Mouse (Mus musculus) retina, postnatal 7 days (tissue): ENCODE results near the gene Ctnnbl1.

Source experiments
- DNase-seq: peaks from one replicate; pipeline ENCODE4 v3.0.0-alpha.2; 2012; ENCODE audit warnings: low read depth, low spot score

Gene Ctnnbl1

DNA sequence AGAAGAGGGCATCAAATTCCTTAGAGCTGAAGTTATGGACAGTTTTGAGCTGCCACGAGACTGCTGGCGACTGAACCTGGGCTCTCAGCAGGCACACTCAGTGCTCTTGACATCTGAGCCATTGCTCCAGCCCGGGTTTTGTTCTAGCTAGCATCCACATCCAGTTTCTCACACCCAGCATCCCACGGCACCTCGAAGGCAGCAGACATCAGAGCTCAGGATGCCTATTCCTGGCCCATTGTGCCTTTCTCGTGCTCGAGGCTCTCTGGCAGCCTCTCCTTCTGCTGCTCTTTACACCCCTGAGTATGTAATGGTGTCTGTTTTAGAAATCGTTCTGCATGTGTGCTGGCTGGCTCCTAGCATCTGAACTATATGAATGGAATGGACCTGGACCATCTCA is 13.3 kb downstream of the Ctnnbl1 start:
- DNase-seq = no peak

- peak; percentile 17 for DNase-seq
Observed at GRCm38 (mm10) chr2:157750926-157751588, 13.9 kb downstream of the Ctnnbl1 start.

- peak; percentile 40 for DNase-seq
Observed at GRCm38 (mm10) chr2:157751589-157752373, 14.6 kb downstream of the Ctnnbl1 start.

DNA sequence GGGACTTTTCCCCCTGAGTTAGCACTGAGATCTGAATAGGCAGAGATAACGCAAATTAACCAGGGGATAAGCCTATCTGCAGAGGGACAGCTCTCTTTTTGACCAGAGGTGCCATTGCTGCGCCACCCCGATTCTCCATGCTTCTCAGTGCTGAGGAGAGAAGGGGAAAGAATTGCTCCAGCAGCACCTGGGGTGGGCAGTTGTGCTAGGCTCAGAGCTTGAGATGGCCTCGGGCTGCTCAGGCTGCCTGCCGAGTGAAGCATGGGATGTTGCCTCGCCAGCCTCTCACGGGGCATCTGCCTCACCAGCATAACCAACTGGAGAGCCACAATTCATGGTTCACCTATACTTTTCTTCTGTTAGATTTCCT is 15.2 kb downstream of the Ctnnbl1 start:
- no peak for DNase-seq

DNA sequence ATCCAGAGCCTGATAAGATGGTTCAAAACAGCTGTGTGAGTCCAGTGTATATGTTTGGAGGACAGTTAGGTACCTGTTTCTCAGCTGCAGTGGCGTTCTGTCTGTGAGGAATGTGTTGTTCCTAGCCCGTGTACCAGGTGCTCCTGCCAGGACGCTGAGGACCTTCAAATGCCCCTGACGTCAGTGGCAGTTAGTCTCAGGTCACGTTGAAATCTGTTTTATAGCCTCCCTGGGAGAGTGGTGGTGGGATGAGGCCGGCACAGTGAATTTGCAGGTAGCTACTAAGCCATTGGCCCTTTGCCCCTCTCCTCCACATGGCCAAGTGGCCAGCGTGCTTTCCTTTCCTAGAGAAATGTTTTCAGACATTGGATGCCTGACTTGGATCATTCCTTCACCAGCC is 18.6 kb downstream of the Ctnnbl1 start:
- no peak for DNase-seq

DNA sequence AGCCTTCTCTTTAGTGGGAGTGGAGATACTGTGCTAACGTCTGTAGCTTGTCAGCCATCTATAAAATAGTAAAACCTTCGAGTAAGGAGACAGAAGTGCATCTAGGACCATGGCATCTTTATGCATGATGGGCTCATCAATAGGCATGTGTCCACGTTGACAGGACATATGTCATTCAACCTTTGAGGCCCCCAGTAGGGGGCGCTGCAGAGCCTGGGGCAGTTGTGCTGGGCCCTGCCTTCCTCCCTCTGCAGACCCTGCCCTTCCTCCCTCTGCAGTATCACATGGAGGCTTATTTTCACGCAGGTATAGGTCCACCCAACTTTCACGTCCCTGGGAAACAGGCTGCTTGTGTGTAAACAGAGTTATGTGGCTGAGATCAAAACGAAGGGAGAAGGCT is 19.0 kb downstream of the Ctnnbl1 start:
- DNase-seq = no peak

DNA sequence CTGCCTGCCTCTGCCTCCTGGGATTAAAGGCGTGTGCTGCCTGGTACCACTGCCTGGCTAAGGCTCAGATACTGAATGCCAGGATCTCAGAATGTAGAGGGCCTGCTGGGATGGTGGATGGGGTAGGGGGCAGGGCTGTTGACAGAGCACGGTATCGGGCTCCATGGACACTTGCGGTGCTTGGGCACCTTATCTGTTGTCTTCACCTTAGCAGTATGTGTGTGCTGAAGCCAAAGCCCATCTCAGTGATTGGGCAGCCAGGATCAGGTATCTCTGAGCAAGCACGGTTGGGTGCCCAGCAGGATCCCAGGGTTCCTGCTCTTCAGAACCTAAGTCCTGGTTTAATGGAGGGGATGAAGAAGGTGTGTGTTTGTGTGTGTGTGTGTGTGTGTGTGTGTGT is 21.2 kb downstream of the Ctnnbl1 start:
- no peak for DNase-seq

DNA sequence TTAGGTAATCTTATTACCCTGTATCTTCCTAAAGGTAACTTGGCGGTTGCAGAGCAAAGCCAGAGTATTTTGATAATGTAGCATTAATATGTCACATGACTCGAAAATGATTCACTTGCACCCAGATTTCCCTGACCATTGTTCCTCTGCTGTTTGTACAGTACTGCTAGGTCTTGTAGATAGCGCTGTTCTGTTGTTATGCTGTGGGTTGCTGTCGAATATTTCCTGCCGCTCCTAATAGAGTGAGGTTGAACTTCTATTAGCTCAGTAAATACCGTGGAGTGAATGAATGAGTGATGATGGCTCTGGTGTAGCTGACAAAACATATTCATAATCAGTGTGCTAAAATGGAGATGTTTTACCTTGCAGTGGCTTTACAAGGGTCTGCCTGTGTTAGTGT is 22.5 kb downstream of the Ctnnbl1 start:
- DNase-seq = no peak

GRCm38 (mm10) chr2:157762903-157763302 is 25.7 kb downstream of the Ctnnbl1 start:
- no peak for DNase-seq

DNA sequence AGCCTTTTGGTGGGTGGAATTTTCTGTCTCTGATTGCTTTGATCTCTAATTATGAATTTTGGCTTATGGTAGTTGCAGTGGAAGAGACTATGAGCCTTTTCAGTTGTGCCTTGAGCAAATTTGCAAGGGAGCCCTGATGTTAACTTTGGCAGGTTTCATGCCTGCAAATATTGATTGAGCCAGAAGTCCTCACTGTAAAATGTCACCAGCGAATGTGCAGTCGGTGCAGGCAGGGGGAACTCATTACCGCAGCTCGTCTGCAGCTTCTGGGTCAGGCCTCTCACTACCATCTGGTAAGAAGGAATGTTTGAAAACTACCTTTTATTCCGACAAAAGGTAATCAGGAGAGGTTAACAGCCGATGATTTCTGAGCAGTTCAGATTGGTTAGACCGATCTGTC is 29.4 kb downstream of the Ctnnbl1 start:
- no peak for DNase-seq

- no peak for DNase-seq
Observed at GRCm38 (mm10) chr2:157768682-157769429, 31.7 kb downstream of the Ctnnbl1 start.

GRCm38 (mm10) chr2:157770761-157771160 is 33.6 kb downstream of the Ctnnbl1 start:
- no peak for DNase-seq

- no peak for DNase-seq
Observed at GRCm38 (mm10) chr2:157773661-157774060, 36.5 kb downstream of the Ctnnbl1 start.

GRCm38 (mm10) chr2:157775957-157776356 is 38.8 kb downstream of the Ctnnbl1 start:
- no peak for DNase-seq

DNA sequence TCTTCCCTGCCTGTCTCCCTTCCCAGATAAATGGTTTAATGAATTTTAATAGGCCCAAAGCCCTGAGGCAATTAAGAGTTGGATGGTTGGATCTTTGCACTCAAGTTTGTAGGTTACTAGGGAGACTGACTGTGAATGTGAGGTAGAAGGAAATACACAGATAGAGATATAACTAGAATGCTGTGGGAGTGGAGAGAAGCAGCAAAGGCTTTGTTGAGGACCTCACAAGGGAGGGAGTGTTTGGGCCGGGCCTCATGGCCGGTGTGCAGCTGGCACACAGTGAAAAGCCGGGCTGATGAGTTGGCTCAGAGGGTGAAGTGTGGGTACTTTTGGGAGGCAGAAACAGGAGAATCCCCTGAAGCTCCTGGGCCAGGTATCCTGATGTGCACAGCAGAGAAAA is 43.8 kb downstream of the Ctnnbl1 start:
- DNase-seq = no peak

DNA sequence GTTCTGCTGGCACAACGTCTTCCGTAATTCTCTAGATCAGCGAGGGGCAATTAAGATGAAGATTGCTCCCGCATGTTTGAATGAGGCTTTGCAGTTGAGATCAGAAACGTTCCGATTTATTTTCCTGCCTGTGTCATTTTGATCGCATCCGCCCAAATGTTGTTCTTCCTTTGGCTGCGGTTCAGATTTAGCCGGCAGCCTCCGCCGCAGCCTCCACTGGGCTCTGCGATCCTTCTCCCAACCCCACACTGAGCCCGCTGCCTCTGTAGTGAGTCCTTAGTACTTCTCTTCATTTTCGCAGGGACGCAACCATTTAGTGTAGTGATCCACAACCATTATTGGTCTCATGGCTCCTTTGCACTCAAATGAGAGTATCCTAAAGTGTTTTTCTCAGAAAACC is 46.0 kb downstream of the Ctnnbl1 start:
- DNase-seq = no peak

GRCm38 (mm10) chr2:157784238-157784637 is 47.0 kb downstream of the Ctnnbl1 start:
- DNase-seq = no peak

DNA sequence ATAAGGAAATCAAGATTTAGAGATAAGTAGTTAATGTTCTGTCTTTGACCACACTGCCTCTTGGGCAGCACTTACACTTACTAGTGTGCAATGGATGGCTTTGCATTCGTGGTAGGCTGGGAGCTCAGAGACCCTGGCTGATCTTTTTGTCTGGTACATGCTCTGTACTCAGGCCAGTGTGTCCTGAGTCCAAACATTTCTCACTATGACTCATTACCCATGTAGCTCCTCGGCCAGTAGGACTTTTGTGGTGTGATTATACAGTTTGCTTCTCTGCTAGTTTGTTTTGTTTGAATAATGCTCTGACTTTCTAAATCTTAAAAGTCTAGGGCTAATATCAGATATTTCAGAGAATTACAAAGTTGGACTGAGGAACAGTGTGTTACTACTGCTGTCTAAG is 47.4 kb downstream of the Ctnnbl1 start:
- DNase-seq = no peak

DNA sequence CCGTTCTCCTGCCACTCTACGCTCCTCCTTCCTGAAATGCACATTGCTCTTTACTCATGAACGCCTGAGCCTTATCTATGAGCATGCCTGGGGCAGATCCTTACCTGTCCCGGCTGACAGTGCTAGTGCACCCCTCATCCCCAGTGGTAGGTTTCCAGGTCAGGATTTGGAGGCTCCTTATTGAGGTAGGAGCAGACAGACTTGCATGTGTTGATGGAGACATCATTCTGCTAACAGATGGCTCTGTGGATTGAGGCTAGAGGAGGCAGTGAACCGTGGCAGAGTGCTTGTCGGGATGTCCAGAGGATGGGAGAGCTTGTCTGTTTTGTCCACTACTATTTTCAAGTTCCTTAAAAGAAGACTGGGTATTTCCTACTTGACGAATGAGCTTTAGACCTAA is 52.0 kb downstream of the Ctnnbl1 start:
- DNase-seq = no peak

- no peak for DNase-seq
Observed at GRCm38 (mm10) chr2:157790836-157791495, 53.8 kb downstream of the Ctnnbl1 start.

DNA sequence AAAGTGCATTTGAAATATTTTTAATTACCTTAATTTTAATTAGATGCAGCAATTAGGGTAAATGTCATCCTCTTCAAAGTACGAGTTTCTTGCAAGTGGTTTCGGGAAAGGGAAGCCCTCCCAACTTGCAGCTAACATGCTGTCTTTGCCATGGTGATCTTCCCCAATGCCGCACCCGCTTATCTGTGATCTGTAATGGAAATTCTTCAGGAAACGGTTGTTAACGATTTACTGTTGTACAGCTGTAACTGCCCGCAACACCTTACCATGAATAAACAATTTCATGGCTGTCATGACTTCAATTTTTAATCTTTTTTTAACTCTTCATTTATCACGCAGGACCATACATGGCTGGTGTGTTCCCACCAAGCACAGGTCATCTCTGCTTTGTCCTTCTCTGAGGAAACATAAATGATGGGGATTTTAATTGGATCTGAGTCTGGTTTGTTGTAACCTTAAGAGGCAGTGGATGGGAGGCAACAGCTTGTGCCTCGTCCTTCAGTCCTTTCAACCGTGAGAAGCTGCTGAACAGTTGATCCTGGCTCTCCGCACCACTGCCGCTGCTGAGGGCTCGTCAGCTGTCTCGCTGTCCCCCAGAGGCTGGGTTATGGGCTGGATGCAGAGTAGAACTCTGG is 54.4 kb downstream of the Ctnnbl1 start:
- no peak for DNase-seq
